26 mouse cellular contexts compared by ENCODE assay signal in the genomic region with DNA sequence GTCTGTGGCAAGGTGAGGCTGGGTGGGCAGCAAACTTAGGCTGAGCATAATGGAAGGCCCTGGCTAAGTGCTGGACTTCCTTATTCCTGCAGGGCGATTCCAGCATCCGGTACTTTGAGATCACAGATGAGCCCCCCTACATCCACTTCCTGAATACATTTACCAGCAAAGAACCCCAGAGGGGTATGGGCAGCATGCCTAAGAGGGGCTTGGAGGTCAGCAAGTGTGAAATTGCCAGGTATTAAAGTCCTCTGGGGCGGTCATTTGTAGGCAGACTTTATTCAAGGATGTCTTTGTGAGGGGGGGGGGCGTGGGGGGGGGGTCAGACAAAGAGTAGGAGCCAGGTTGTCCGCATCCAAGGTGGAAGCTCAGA. TPM values are rescaled to one million over a fixed set of nuclear protein-coding genes. Genes with fewer than 3 reads are reported as not detected.
DNase-seq lines count a peak whose midpoint lies in the region; ATAC-seq lines count a peak whose summit lies in the region.
"Had no signal": no experiment of that assay in that cellular context is flagged by ENCODE, and none has a peak within 500 bp of the region (broad histone marks: within the 10 kb centered on the region; RNA-seq: fewer than 3 reads in every experiment).

No protein-coding gene starts in this region.

- 83% methylated on average over 5 of the region's 5 CpGs for WGBS in heart, embryonic 10.5 days
- WGBS in heart, embryonic 13.5 days, result 78% methylated on average over 5 of the region's 5 CpGs

- H3K4me1 ChIP-seq in heart, embryonic 10.5 days, result peaks cover 69% of the 10 kb centered on the region
- peaks cover 42% of the 10 kb centered on the region for H3K4me1 ChIP-seq in heart, embryonic 13.5 days

- H3K9me3 ChIP-seq in heart, embryonic 10.5 days, result no peaks in the 10 kb centered on the region
- H3K9me3 ChIP-seq in heart, embryonic 13.5 days, result no peaks in the 10 kb centered on the region
- H3K9me3 ChIP-seq: embryonic facial prominence, embryonic 13.5 days; embryonic facial prominence, embryonic 15.5 days; forebrain, embryonic 13.5 days; forebrain, embryonic 15.5 days had no signal

- no peak overlapping the region for H3K4me3 ChIP-seq in heart, embryonic 10.5 days
- H3K4me3 ChIP-seq in heart, embryonic 13.5 days, result no peak overlapping the region
- H3K4me3 ChIP-seq: embryonic facial prominence, embryonic 13.5 days; embryonic facial prominence, embryonic 15.5 days; erythroblast, embryonic 14.5 days; forebrain, embryonic 13.5 days; forebrain, embryonic 15.5 days had no signal

- 0 out of 2 replicates have a peak overlapping the region, but pooled peaks have one; percentile 59 for H3K9ac ChIP-seq in heart, embryonic 13.5 days
- H3K9ac ChIP-seq: embryonic facial prominence, embryonic 13.5 days; embryonic facial prominence, embryonic 15.5 days; forebrain, embryonic 13.5 days; forebrain, embryonic 15.5 days; forebrain, postnatal 0 days had no signal

- intact Hi-C loops in heart, postnatal 10 days (cut with DNase I), result no loop called here

- peak; percentile 52 for DNase-seq in cerebellum, adult 9-10 months
- no peak for DNase-seq in cerebellum, postnatal 14 days
- DNase-seq in heart, embryonic 10.5 days (ENCODE audit: low spot score), result no peak
- DNase-seq in heart, postnatal 10 days, result no peak
- no peak for DNase-seq in heart, postnatal 4 days
- DNase-seq: adrenal gland, postnatal 10 days; B cell, adult 2 months; cerebellum, adult 11 months; cerebellum, adult 18-20 months; cerebellum, adult 8-10 months; cerebellum, postnatal 10 days; cerebellum, postnatal 36 days; embryo, embryonic 11 days; forebrain, postnatal 0 days had no signal

- H3K36me3 ChIP-seq in heart, embryonic 10.5 days, result peaks cover 52% of the 10 kb centered on the region
- H3K36me3 ChIP-seq in heart, embryonic 13.5 days, result peaks cover 53% of the 10 kb centered on the region

- H3K27me3 ChIP-seq in heart, embryonic 10.5 days (ENCODE audit: insufficient read depth, poor library complexity, severe bottlenecking), result no peaks in the 10 kb centered on the region
- no peaks in the 10 kb centered on the region for H3K27me3 ChIP-seq in heart, embryonic 13.5 days (replicated peaks)
- H3K27me3 ChIP-seq: CH12.LX; embryonic facial prominence, embryonic 13.5 days; embryonic facial prominence, embryonic 15.5 days; forebrain, embryonic 13.5 days; forebrain, embryonic 15.5 days had no signal

- no peak overlapping the region for H3K4me2 ChIP-seq in heart, embryonic 13.5 days
- H3K4me2 ChIP-seq: embryonic facial prominence, embryonic 13.5 days; embryonic facial prominence, embryonic 15.5 days; forebrain, embryonic 13.5 days; forebrain, embryonic 15.5 days had no signal

- H3K27ac ChIP-seq in heart, embryonic 10.5 days, result peak overlapping the region; percentile 42
- H3K27ac ChIP-seq in heart, embryonic 13.5 days (replicated peaks), result no peak overlapping the region
- H3K27ac ChIP-seq: embryonic facial prominence, embryonic 13.5 days; embryonic facial prominence, embryonic 15.5 days; forebrain, embryonic 13.5 days; forebrain, embryonic 15.5 days had no signal

- no peak for ATAC-seq in heart, embryonic 13.5 days (ENCODE audit: extremely low read depth, insufficient number of reproducible peaks, low FRiP score, low TSS enrichment)
- ATAC-seq: CD4-positive, CD25-positive, alpha-beta regulatory T cell, adult 4 months; forebrain, embryonic 13.5 days; forebrain, embryonic 15.5 days; forebrain, postnatal 0 days had no signal

RNA-seq across cellular contexts. Expression of a gene that starts 1.9 kb away (rescaled TPM):
- polyA plus RNA-seq in heart, embryonic 10.5 days (2016; fragmentation: Nextera tagmentation; extraction: Ambion mirVana), result 1.8 and 4.4 TPM in 2 replicates
- total RNA-seq in heart, postnatal 10 days (2021), result 1 to 10 TPM; 1.6 to 2.2 TPM
- polyA plus RNA-seq in heart, embryonic 13.5 days (2015; fragmentation: Nextera tagmentation; extraction: Ambion mirVana), result 1.2 and 1.4 TPM in 2 replicates
- total RNA-seq in heart, postnatal 4 days (2021), result 1 to 10 TPM; 2.0 to 2.2 TPM

RNA-seq across cellular contexts. Expression of a gene that starts 3.1 kb away (rescaled TPM):
- 135 and 146 TPM in 2 replicates for polyA plus RNA-seq in heart, embryonic 10.5 days (2016; fragmentation: Nextera tagmentation; extraction: Ambion mirVana)
- total RNA-seq in heart, postnatal 10 days (2021), result 10 to 100 TPM; 87.2 to 90.7 TPM
- 107 and 122 TPM in 2 replicates for polyA plus RNA-seq in heart, embryonic 13.5 days (2015; fragmentation: Nextera tagmentation; extraction: Ambion mirVana)
- total RNA-seq in heart, postnatal 4 days (2021), result 10 to 100 TPM; 74.6 to 74.8 TPM

RNA-seq across cellular contexts. Expression of a gene that starts 7.6 kb away (rescaled TPM):
- polyA plus RNA-seq in heart, embryonic 10.5 days (2016; fragmentation: Nextera tagmentation; extraction: Ambion mirVana), result not detected in 2 replicates
- total RNA-seq in heart, postnatal 10 days (2021), result not detected
- polyA plus RNA-seq in heart, embryonic 13.5 days (2015; fragmentation: Nextera tagmentation; extraction: Ambion mirVana), result not detected in 2 replicates
- total RNA-seq in heart, postnatal 4 days (2021), result under 1 TPM in 1 of 2 experiments, not detected in 1; 0.18 TPM
- total RNA-seq: common myeloid progenitor, adult 5-6 weeks; forebrain, postnatal 0 days had no signal
- polyA plus RNA-seq: embryonic facial prominence, embryonic 11.5 days; embryonic facial prominence, embryonic 13.5 days; forebrain, embryonic 11.5 days had no signal

RNA-seq across cellular contexts. Expression of a gene that starts 11.7 kb away (rescaled TPM):
- 53.4 and 57.0 TPM in 2 replicates for polyA plus RNA-seq in heart, embryonic 10.5 days (2016; fragmentation: Nextera tagmentation; extraction: Ambion mirVana)
- 10 to 100 TPM; 22.4 to 24.3 TPM for total RNA-seq in heart, postnatal 10 days (2021)
- 46.0 and 47.1 TPM in 2 replicates for polyA plus RNA-seq in heart, embryonic 13.5 days (2015; fragmentation: Nextera tagmentation; extraction: Ambion mirVana)
- 10 to 100 TPM; 26.0 to 26.3 TPM for total RNA-seq in heart, postnatal 4 days (2021)

RNA-seq across cellular contexts. Expression of a gene that starts 11.9 kb away (rescaled TPM):
- polyA plus RNA-seq in heart, embryonic 10.5 days (2016; fragmentation: Nextera tagmentation; extraction: Ambion mirVana), result not detected in 2 replicates
- not detected for total RNA-seq in heart, postnatal 10 days (2021)
- not detected in 2 replicates for polyA plus RNA-seq in heart, embryonic 13.5 days (2015; fragmentation: Nextera tagmentation; extraction: Ambion mirVana)
- total RNA-seq in heart, postnatal 4 days (2021), result under 1 TPM in 1 of 2 experiments, not detected in 1; 0.07 TPM
- total RNA-seq: adrenal gland, postnatal 10 days; common myeloid progenitor, adult 5-6 weeks; MEL had no signal
- polyA plus RNA-seq: embryonic facial prominence, embryonic 11.5 days; embryonic facial prominence, embryonic 13.5 days; embryonic facial prominence, embryonic 15.5 days; forebrain, embryonic 11.5 days; forebrain, embryonic 15.5 days; forebrain, postnatal 0 days had no signal
